Mouse (Mus musculus) cortical plate, adult 2 months (tissue): Measurements from ENCODE around the gene Gltpd2. TPM values are rescaled to one million over a fixed set of nuclear protein-coding genes. Genes with fewer than 3 reads are reported as not detected.
"Not testable (repeated sequence)": the region's sequence is repeated elsewhere in the genome, so short reads cannot be mapped to it uniquely, and the experiment has no call there.

Source experiments
- H3K27ac ChIP-seq: fragments of 200-500 bp; 2 replicates; pipeline ENCODE4 v1.5.1; 2012; ENCODE audit warnings: low read length, control low read depth, inconsistent platforms; ENCODE audit not compliant: insufficient read depth
- H3K4me1 ChIP-seq: fragments of 200-500 bp; 2 replicates; pipeline ENCODE4 v1.6.1; 2011; ENCODE audit warnings: low read length; ENCODE audit not compliant: control insufficient read depth, insufficient read depth
- H3K4me3 ChIP-seq: fragments of 200-500 bp; 2 replicates; pipeline ENCODE4 v1.5.1; 2011; ENCODE audit warnings: mild to moderate bottlenecking, low read length, control low read depth; ENCODE audit not compliant: insufficient read depth
- CTCF ChIP-seq: fragments of 200-500 bp; IDR thresholded peaks from 2 replicates; pipeline ENCODE4 v1.5.1; 2011; ENCODE audit warnings: mild to moderate bottlenecking, control low read depth, low read length; ENCODE audit not compliant: insufficient read depth; ENCODE audit errors: extremely low read depth
- POLR2A ChIP-seq: fragments of 200-500 bp; IDR thresholded peaks from 2 replicates; pipeline ENCODE4 v1.6.1; 2011; ENCODE audit warnings: mild to moderate bottlenecking, low read length, control low read depth; ENCODE audit not compliant: insufficient read depth; ENCODE audit errors: extremely low read depth
- polyA plus RNA-seq: library from polyadenylated mRNA; depleted of rRNA; stranded (reverse); fragments of >200 nt; gene quantifications from 2 replicates; pipeline ENCODE4 v1.2.3, GENCODE M21; 2012; rRNA removed

Gltpd2 gene
- not detected in 2 replicates for polyA plus RNA-seq

DNA sequence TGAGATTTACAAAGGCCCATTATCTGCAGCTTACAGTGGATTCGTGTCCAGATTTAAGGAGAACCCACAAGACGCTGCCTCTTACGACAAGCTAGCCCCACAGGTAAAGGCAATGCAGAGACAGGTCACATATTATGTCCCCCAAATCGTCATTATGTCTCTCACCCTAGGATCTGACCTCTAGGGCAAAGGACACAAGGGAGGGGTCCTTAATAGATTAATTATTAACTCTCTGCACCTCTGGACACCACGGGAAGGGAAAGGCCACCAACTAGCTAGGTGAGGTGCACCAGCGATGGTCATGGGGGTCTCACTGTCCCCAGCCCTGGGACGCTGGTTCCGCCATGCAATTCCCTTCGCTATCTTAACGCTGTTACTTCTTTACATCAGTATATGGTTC lies at the start of gene Gltpd2:
Gene Gltpd2 (plus strand): TSS at position 274 of the 400 bp plus-strand sequence.
- Histone ChIP-seq H3K27ac (no peak within 1 kb of the TSS), H3K4me3 (0 out of 2 replicates have a peak within 1 kb of the TSS, but pooled peaks have one; percentile 9), H3K4me1 (no peaks in the 10 kb centered on the region)
- TF ChIP-seq POLR2A (no peak), CTCF (no peak)

DNA sequence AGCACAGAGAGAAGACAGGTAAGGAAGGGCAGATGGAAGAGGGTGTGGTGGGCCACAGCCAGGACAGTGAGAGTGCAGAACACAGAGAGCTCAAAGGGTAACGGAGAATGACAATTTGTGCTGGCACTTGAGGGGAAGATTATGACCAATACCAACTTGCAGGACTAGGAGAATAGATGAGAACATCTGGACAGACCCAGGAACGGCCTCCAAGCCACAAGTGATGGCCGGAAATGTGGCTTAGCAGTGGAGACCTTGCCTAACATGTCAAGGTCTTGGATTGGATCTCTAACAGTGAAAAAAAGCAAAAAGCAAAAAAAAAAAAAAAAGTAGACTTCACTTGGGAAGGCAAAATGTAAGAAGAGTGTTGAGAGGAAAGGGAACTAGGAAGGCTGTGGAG lies 49.2 kb upstream of the Gltpd2 start:
- H3K4me3 ChIP-seq = no peak overlapping the region
- no peak overlapping the region for H3K27ac ChIP-seq
- TF ChIP-seq POLR2A = no peak
- no peak for TF ChIP-seq CTCF
- no peaks in the 10 kb centered on the region for H3K4me1 ChIP-seq

DNA sequence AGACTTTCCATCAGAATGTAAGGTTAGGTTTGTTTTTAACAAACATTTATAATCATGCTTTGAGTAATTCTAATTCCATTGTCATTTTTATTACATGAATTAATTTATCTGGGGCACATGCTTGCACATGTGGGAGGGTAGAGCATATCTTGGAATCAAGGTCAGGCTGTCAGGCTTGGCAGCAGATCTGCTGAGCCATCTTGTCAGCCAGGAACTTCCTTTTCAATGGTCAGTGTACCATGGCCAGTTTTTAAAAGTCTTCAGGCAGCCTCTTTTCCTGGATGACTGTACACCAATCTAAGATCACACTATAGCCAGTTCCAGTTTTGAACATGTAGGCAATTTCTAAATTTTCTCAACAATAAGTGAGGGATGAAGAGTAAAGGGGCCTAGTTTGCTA lies 46.3 kb upstream of the Gltpd2 start:
- Histone ChIP-seq H3K27ac (no peak overlapping the region), H3K4me3 (no peak overlapping the region), H3K4me1 (no peaks in the 10 kb centered on the region)
- TF ChIP-seq POLR2A (no peak), CTCF (no peak)

DNA sequence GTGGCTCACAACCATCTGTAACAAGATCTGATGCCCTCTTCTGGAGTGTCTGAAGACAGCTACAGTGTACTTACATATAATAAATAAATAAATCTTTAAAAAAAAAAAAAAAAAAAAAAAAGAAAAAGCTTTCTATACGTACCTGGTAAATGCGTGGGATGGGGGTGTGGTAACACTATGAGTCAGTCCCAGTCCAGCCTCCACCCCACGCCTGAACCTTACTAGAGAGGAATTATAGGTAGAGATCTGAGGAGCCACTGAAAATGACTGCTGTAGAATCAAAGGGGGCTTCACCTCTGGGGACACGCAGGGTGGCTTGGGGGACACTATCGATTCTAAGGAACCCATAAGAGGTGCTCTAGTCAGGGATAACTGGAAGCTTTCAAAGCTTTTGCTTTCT lies 45.7 kb upstream of the Gltpd2 start:
- H3K4me1 ChIP-seq, H3K27ac ChIP-seq, H3K4me3 ChIP-seq: not testable (repeated sequence)

DNA sequence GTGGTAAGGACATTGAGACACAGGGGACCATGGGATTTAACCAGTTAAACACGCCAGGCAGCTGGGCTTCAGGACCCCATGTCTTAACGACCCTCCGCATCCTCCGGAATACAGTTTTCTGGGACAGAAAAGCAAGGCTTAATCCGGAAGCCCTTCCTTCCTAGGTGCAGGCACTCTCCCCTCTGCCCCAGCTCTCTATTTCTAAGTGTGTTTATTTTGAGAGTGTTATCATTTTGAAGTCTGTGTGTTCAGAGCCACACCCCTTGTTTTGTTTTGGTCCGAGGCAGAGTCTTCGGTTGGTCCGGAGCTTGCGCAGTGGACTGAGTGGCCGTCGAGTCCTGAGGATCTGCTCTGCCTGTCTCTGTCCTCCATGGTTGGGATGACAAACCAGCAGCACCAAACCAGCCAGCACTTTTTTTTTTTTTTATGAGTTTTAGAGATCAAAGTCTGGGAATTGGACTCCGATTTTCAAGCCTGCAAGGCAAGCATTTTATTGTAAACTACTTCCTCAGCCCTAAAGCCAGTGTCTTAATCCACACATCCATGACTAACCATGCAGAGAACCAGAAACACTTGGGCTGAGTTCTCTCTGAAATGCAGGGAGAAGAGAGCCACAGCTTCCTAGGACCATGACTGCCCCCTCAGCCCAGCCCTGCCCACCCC lies 44.0 kb upstream of the Gltpd2 start:
- TF ChIP-seq POLR2A = no peak
- TF ChIP-seq CTCF = no peak
- H3K4me1 ChIP-seq = no peaks in the 10 kb centered on the region
- H3K4me3 ChIP-seq = no peak overlapping the region
- H3K27ac ChIP-seq = no peak overlapping the region

DNA sequence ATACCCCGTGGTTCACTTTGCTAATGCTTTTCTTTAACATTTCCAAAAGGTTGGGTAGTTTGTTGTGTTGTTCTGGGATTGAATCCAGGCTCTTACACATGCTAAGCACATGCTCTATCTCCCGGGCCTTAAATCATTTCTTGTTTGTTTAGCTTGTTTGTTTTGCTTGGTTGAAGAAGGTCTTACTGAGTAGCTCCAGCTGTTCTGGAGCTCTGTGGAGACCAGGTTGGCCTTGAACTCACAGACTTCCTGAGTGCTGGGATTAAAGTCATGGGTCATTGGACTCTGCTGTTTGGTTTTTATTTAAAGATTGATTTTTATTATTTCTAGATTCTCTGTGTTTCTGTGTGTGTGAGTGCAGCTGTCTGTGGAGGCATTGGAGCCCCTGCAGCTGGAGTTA lies 33.5 kb upstream of the Gltpd2 start:
- Histone ChIP-seq H3K4me1 (no peaks in the 10 kb centered on the region), H3K4me3 (no peak overlapping the region), H3K27ac (no peak overlapping the region)
- no peak for TF ChIP-seq POLR2A
- TF ChIP-seq CTCF = no peak

DNA sequence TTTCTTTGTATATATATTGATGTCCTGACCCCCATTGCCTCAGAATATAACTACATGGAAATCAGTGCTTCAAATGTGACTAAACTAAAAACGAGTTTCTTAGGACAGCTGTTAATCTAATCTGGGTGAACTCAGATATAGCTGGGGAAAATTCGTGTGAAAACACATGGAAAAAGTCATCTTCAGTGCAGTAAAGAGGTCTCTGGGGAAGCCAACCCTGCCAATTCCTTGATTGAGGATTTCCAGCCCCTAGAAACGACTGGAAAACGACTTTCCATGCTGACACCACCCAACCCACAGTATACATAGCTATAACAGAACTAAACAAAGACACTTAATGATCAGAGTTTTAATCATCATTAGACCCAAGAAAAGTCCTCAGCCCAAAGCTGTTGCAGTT lies 31.2 kb upstream of the Gltpd2 start:
- TF ChIP-seq POLR2A (no peak), CTCF (no peak)

DNA sequence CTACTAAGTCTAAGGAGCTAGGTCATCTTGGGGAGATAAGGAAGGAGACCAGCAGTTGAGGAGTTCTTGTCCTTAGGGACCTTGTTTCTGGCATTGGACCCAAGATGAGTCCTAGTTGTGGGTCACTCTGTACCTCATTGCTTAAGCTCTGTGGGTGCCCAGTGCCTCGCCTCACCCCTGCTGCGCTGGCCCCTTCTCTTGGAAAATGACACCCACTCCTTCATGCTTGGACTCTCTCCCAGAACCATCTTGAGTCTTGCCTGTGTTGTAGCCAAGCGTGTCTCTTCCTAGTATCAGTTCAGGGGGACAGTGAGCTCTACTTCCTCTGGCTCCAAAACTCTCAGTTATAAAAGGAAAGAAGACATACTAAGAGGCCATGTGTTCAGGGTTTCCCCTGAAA lies 29.9 kb upstream of the Gltpd2 start:
- no peaks in the 10 kb centered on the region for H3K4me1 ChIP-seq
- TF ChIP-seq CTCF (no peak), POLR2A (no peak)
- H3K4me3 ChIP-seq = no peak overlapping the region
- peak overlapping the region; percentile 37; the same call in 1 of the 2 replicates for H3K27ac ChIP-seq

More for the DNA sequence above, 31.2 kb upstream of the Gltpd2 start:
- no peak overlapping the region for H3K27ac ChIP-seq
- H3K4me1 ChIP-seq = no peaks in the 10 kb centered on the region
- no peak overlapping the region for H3K4me3 ChIP-seq

DNA sequence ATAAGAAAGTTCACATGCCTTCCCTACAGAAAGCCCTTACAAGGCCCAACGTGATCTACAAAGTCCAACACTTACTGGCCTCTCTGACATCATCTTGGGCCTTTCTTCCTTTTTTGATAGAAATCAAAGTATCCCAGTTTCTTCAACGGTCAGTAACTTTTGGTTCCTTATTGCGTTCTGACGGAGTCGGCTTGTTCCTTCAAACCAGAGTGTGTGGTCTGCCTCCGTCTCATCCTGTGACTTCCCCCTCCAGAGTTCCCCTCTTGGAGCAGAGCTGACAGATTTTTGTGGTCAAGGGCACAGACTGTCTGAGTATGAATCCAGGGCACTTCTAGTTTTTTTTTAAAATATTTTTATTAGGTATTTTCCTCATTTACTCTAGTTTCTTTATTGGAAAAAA lies 29.3 kb upstream of the Gltpd2 start:
- H3K4me1 ChIP-seq = no peaks in the 10 kb centered on the region
- no peak for TF ChIP-seq CTCF
- no peak for TF ChIP-seq POLR2A
- no peak overlapping the region for H3K4me3 ChIP-seq
- peak overlapping the region; percentile 21; the same call in 1 of the 2 replicates for H3K27ac ChIP-seq

DNA sequence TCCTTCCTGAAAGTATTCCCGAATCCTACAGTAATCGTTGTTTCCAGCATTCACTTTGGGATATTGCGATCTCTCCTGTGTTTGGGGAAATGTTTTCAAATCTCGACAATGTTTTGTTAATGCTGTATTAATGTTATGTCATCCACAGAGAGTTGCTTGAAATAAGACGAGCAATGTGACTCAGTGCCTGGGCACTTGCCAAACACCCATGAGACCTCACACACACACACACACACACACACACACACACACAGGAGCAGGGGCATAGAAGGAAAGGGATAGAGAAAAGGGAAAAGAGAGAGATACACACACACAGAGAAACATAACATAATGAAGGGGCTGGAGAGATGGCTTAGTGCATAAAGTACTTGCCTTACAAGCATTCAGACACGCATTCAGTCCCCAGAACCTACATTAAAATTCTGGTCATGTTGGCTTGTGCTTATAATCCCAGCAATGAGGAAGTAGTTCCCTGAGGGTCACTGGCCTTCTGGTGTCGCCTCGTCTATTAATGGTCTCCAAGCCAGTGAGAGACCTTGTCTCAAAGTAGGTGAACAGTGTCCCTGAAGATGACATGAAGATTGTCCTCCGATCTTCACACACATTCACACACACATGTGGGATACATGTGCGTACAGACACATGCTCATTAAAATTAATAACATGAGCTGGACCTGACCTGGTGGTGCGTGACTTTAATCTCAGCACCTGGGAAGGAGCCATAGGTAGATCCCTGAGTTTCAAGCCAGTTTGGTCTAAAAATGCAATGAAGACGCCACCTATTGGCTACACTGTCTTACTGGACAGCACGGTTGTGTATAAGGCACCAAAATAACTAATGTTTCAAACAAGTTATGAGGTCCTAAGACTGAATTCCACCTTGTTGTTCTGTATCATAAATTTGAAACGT lies 19.2 kb upstream of the Gltpd2 start:
- H3K4me3 ChIP-seq = no peak overlapping the region
- TF ChIP-seq CTCF (no peak), POLR2A (no peak)
- H3K4me1 ChIP-seq = no peaks in the 10 kb centered on the region
- H3K27ac ChIP-seq = no peak overlapping the region

DNA sequence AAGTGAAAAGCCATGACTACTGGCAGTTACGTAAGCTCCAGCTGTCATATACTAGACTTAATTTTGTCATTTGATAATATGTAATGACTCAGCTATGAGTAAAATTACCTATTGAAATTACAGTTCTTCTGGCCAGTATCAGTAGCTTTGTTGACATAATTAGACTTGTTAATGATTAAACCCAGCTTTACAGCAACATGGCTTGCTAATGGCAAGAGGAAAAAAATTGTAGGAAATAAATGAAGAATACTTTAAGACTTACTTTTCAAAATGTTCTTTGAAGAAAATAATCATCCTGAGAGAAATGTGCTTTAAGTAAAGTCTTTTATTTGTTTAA lies 18.6 kb upstream of the Gltpd2 start:
- no peaks in the 10 kb centered on the region for H3K4me1 ChIP-seq
- H3K4me3 ChIP-seq = no peak overlapping the region
- TF ChIP-seq CTCF = no peak
- TF ChIP-seq POLR2A = no peak
- H3K27ac ChIP-seq = no peak overlapping the region
